8 mouse cellular contexts compared by ENCODE assay signal in genomic region chr13:49420754-49421605, GRCm38 (mm10). TPM values are rescaled to one million over a fixed set of nuclear protein-coding genes. Genes with fewer than 3 reads are reported as not detected.
DNase-seq lines count a peak whose midpoint lies in the region; ATAC-seq lines count a peak whose summit lies in the region.

Ippk (plus strand) TSS chr13:49421249.

- peak; percentile 98 for ATAC-seq in intestine, embryonic 14.5 days (replicated peaks; ENCODE audit: low FRiP score, low TSS enrichment, low read depth)

- no peaks in the 10 kb centered on the region for H3K36me3 ChIP-seq in intestine, embryonic 14.5 days (ENCODE audit: control insufficient read depth, insufficient read depth, low read length)

- H3K9me3 ChIP-seq in intestine, embryonic 14.5 days (ENCODE audit: control insufficient read depth, low read length): no peaks in the 10 kb centered on the region

- peak within 1 kb of the TSS; percentile 68 for H3K27ac ChIP-seq in intestine, embryonic 14.5 days (ENCODE audit: low read depth)

- H3K4me1 ChIP-seq in intestine, embryonic 14.5 days (replicated peaks; ENCODE audit: control insufficient read depth, insufficient read depth, low read length): peaks cover 9% of the 10 kb centered on the region; the same call in 1 of the 2 replicates

- WGBS in intestine, embryonic 14.5 days: under 1% methylated on average over 57 of the region's 69 CpGs

- peak within 1 kb of the TSS; percentile 88 for H3K4me3 ChIP-seq in intestine, embryonic 14.5 days (ENCODE audit: low read depth, low read length)

- H3K4me2 ChIP-seq in intestine, embryonic 14.5 days (ENCODE audit: low read length): peak within 1 kb of the TSS; percentile 72

- H3K9ac ChIP-seq in intestine, embryonic 14.5 days (ENCODE audit: low read length): peak within 1 kb of the TSS; percentile 72

- intact Hi-C loops in left cerebral cortex, postnatal 14 days (cut with DNase I): no loop called here

- no peaks in the 10 kb centered on the region for H3K27me3 ChIP-seq in intestine, embryonic 14.5 days (replicated peaks; ENCODE audit: control insufficient read depth, insufficient read depth, low read length)

- DNase-seq in adrenal gland, adult 18-20 months (ENCODE audit: low spot score in 2 of 2): peak; percentile 94
- DNase-seq in embryo, embryonic 11 days: peak; percentile 98
- peak; percentile 98 for DNase-seq in gastrocnemius, postnatal 25 days
- peak; percentile 97 for DNase-seq in intestine, embryonic 14.5 days (ENCODE audit: low spot score)
- DNase-seq in left cerebral cortex, postnatal 14 days (ENCODE audit: low spot score in 2 of 2): peak; percentile 98 to 99
- DNase-seq in mesoderm, embryonic 11.5 days (ENCODE audit: low read depth, low spot score): peak; percentile 98
- peak; percentile 98 to 99 for DNase-seq in right cerebral cortex, postnatal 36 days (ENCODE audit: low spot score in 2 of 2)
- DNase-seq in yolk sac, embryonic 10.5 days (ENCODE audit: low spot score): peak; percentile 99

RNA-seq across cellular contexts. Expression of gene Ippk, which starts in this region (rescaled TPM):
- total RNA-seq in adrenal gland, adult 18-20 months (2021): 10 to 100 TPM; 35.9 to 44.8 TPM
- total RNA-seq in gastrocnemius, postnatal 25 days (2021): 1 to 10 TPM; 5.1 to 6.0 TPM
- 18.5 and 18.7 TPM in 2 replicates for polyA plus RNA-seq in intestine, embryonic 14.5 days (2014; fragmentation: Nextera tagmentation; extraction: Ambion mirVana)
- total RNA-seq in left cerebral cortex, postnatal 14 days (2021): 10 to 100 TPM; 12.8 to 14.2 TPM

Comparison
In these comparisons a context has a peak if more than half of its experiments do, and no peak if none do; other contexts are left out.
1. Peak in every context shown above with its lines: DNase-seq, ATAC-seq, H3K4me3 ChIP-seq and H3K27ac ChIP-seq.